Mouse (Mus musculus): ENCODE data around the gene Ly6g6d.
"Not testable (repeated sequence)": the region's sequence is repeated elsewhere in the genome, so short reads cannot be mapped to it uniquely, and the experiment has no call there.

The Ly6g6d gene

GRCm38 (mm10) chr17:35048932-35049440, 28.9 kb downstream of the Ly6g6d start:
- in situ Hi-C loops (cut with MboI): no loop called here

GRCm38 (mm10) chr17:35048149-35048931, 29.5 kb downstream of the Ly6g6d start:
- in situ Hi-C loops (cut with MboI): no loop called here

- in situ Hi-C loops (cut with MboI): no loop called here
Observed at GRCm38 (mm10) chr17:35047688-35048087, 30.2 kb downstream of the Ly6g6d start.

DNA sequence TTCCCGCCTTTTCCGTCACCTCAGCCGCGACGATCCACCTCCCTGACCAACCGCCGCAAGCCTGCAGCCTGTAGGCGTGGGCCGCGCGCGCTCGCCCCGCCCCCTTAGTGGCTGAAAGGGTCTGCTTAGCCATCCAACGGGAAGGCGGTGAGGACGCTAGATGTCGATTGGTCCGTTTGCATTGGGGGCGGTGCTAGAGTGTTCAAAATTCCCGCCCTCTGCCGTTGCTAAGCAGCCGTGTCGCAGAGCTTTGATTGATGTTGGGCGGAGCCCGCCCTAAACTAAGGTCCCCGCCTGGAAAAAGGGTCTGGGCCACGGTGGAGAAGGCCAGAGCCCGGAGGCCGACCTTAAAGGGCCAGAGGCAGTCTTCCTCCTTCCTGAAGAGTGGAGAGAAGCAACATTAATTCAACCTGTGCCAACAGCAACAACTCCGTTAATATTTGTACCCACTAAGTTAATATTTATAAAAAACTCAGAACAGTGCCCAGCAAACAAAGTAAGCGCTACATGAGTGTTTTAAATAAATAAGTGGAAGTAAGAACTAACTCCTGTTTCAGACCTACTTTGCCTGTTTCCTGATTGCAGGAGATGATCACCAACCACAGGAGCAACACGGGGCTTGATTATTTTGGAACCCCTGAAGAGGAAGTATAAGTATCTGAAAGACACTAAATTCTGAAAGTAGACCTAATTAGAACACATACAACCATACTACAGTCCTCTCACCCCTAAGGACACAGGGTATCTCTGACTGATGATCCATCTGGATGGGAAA, 31.0 kb downstream of the Ly6g6d start, which contains the start of gene Msh5:
Gene Msh5 (minus strand): TSS at position 65 of the 775 bp plus-strand sequence.
- in situ Hi-C loops (cut with MboI): no loop called here

GRCm38 (mm10) chr17:35045807-35046680, 31.8 kb downstream of the Ly6g6d start:
- in situ Hi-C loops (cut with MboI): no loop called here

DNA sequence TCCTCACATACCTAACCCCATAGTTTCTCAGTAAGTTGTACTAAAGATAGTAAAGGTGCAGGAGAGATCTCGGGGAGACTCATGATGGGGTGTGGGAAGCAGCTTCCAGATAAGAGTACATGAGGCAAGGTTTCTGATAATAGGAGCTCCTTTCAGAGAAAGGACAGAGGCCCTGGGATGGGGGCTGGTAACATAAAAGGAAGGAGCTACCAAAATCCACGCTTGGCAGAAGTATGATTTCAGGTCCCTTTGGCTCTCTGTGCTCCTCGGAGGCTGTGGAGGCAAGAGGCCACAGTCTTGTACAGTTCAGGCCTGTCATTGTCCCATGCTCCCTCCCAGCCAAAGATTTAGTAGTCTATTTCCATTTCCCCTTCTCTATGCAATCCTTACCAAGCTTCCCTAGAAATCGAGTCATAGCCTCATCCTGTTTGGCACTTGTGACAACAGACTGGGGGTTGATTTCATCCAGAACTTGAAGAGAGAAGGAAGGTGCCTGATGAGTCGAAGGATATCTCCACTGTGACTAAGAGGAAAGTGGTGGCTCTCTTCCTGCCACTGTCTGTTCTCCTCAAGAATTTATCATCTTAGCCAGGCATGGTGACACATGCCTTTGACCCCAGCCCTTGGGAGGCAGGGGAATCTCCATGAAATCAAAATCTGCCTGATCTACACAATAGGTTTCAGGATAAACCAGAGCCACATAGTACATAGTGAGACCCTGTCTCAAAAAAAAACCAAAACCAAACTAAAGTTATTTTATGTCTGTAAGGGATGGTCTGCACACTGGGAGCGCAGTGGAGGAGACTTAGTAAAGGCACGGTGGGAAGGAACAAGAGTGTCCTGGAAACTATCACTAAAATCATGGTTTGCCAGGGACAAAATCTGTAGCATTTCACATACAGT, 32.7 kb downstream of the Ly6g6d start:
- in situ Hi-C loops (cut with MboI): no loop called here

DNA sequence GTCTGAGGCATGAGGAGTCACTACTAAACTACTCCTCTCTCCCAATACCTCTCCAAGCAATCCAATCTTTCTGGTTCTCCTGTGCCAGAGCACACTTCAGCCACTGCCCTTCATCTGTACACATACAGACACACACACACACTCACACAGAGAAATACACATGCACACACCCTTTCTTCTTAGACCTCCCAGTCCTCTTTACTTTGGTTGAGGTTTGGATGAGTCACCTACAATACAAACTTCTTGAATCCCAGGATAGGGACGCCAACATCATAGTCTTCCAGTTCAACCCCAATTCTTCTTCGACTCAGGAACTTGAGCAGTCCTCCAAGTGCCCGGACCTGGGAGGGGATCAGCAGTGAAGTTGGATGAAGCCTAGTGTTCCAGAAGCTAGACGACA, 34.1 kb downstream of the Ly6g6d start:
- in situ Hi-C loops (cut with MboI): no loop called here

- in situ Hi-C loops (cut with MboI): no loop called here
Observed at GRCm38 (mm10) chr17:35039121-35039873, 38.6 kb downstream of the Ly6g6d start.

- in situ Hi-C loops (cut with MboI): no loop called here
Observed at GRCm38 (mm10) chr17:35034896-35035295, 43.0 kb downstream of the Ly6g6d start.

DNA sequence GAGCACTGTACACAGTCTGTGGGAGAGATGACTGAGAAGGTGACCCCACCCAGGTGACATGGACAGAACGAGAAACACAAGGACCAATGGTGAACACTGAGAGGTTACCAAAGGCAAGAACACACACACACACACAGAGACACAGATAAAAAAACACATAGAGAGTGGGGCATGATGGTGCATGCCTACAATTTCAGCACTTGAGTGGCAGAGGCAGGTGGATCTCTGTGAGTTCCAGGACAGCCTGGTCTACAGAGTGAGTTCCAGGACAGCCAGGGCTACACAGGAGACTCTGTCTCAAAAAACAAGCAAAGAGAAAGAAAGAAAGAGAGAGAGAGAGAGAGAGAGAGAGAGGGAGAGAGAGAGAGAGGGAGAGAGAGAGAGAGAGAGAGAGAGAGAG, 44.2 kb downstream of the Ly6g6d start:
- in situ Hi-C loops (cut with MboI): not testable (repeated sequence)

DNA sequence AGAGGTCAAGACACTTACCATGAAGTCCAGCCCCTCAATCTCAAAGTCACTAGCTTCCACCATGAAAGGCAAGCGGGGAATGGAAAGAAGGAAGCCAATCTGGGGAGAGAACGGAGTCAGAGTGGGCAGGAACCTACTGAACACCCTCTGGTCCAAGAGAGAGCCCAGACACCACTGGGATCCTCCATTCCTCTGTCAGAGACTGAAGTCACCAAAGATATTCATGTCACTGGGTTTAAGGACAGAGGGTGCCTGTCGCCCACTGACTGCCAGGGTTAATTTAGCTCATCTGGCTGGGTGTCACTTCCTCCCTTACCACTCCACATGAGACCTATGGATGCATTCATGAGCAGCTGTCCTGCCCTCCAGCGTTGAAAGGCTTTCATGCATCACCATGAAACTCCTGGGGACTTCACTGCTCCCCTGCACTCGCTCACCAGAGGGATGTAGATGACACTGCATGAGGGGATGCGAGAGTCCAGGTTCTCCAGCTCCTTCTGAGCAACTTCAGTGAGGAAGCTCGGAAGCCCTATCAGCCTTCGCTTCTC, 45.5 kb downstream of the Ly6g6d start:
- in situ Hi-C loops (cut with MboI): no loop called here

DNA sequence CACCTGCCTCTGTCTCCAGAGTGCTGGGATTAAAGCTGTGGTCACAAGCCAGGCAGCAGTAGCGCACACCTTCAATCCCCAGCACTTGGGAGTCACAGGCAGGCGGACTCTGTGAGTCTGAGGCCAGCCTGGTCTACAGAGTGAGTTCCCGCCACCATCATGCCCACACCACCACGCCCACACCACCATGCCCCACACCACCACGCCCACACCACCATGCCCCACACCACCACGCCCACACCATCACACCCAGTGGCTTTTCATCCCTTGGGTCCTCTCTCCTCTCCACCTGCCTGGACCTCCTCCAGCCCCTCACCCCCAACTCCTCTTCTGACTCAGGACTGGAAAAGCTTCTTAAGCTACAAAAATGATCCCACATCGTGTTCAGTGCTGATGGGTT, 46.0 kb downstream of the Ly6g6d start:
- in situ Hi-C loops (cut with MboI): no loop called here

DNA sequence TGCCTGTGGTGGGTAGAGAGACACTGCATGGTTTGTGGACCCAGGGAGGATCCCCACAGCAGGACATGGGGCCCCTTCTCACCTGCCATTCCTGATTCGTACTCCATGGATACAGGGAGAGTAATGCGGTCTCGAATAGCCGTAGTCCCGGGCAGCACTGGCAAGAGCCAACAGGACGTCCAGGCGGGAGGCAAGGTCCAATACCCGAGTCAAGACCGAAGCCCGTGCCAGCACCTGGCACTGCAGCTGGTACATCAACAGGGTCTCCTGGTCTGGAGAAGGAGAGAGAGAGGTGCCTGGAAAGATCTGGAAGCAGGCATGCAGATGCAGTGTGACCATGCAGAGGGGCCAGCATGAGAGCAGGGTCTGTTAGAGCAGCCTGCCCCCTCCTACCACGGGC, 46.6 kb downstream of the Ly6g6d start:
- in situ Hi-C loops (cut with MboI): no loop called here

DNA sequence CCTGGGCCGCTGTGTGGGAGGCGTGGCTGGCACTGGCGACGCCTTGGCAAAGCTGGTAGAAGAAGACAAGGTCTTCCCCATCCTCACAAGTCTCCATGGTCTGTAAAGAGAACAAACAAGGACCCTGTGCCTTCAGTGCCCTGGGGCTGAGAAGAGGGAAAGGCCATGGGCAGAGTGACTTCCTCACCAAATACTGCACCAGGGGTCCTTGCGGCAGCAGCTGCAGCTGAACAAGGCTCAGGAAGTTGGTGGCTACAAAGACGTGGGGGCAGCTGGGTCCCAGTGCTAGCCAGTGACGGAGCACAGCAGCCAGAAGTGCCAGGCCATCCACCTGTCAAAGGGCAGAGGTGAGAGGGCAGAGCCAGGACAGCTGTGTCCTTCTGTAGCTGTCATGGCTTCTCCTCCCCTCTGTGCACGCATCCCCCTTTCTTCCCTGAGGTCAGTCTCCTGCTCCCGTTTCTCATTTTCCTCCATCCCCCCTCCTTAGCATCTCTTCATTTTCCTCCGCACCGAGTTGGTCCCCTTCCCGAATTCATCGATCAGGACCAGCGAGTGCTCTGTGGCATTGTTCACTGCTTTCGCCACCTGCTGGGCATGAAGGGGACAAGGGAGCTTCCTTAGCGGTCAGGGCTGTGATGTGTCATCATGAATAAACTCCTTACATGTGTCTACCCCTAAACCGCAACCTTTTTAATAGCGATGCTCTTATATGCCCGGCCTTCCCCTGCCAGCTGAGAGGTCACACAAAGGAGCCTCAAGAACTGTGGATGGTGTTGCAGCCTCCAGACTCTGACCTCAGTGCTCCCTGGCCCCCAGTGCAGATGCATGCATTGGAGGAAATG, 48.0 kb downstream of the Ly6g6d start:
- in situ Hi-C loops (cut with MboI): no loop called here

GRCm38 (mm10) chr17:35028315-35028714, 49.5 kb downstream of the Ly6g6d start:
- in situ Hi-C loops (cut with MboI): no loop called here

GRCm38 (mm10) chr17:35027277-35028068, 50.4 kb downstream of the Ly6g6d start, which contains the start of gene Sapcd1:
TSS of gene Sapcd1 (minus strand) at chr17:35028016.
- in situ Hi-C loops (cut with MboI): no loop called here

DNA sequence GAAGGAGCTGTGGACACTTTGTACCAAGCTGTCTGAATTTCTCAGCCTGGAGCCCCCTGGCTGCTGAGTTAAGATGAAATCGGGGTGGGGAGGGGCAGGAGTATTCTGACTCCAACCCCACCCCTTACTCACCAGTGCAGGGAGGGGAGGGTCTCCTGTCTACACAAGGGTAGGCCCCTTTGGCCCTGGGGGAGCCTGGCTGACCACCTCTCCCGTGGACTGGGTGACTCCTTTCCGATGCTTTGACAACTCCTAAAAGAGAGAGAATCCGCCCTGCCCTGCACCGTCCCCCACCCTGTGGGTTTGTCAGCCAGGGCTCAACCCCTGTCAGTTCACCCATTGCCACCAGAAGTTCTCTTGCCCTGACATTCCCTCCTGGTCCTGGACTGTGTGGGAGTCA, 51.7 kb downstream of the Ly6g6d start:
- in situ Hi-C loops (cut with MboI): no loop called here

All from mature B cell (primary cell).